Mouse (Mus musculus): ENCODE results near the gene Cab39.

DNA sequence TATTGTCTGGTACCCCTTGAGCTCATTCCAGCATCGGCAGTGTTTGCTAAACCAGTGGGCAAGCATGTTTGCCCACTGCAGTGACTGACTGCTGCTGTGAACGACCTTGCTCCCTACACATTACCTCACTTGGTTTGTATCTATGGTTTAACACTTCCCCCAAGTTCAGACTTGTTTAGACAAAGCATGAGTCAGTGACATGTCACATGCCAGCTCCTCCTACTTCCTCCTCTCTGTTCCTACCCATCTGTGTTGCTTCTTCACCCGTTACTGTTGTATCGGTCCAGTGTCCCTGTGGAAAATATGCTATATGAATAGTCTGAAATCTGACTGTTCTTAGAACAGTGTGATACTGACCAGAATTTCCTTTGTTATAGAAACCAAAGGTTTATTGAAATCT lies 44.8 kb downstream of the Cab39 start:
- TF ChIP-seq CTCF (IDR thresholded peaks at IDR 0.05; ENCODE audit: borderline replicate concordance, insufficient read depth, low read length) (no peak), POLR2A (IDR thresholded peaks at IDR 0.05; ENCODE audit: low read depth, low read length) (no peak)
